Mouse (Mus musculus) brain, embryonic 14.5 days (tissue): ENCODE results near the gene Kpna1. TPM values are rescaled to one million over a fixed set of nuclear protein-coding genes. Genes with fewer than 3 reads are reported as not detected.
"Not testable (repeated sequence)": the region's sequence is repeated elsewhere in the genome, so short reads cannot be mapped to it uniquely, and the experiment has no call there.

Source experiments
- DNase-seq: peaks from one replicate; pipeline ENCODE4 v3.0.0-alpha.2; 2011; ENCODE audit warnings: low read depth
- CTCF ChIP-seq: fragments of 200-500 bp; IDR thresholded peaks from 2 replicates; pipeline ENCODE4 v1.5.1; 2012; ENCODE audit warnings: inconsistent platforms, mild to moderate bottlenecking, moderate library complexity, borderline replicate concordance; ENCODE audit not compliant: insufficient read depth, insufficient read length; ENCODE audit errors: extremely low read depth
- POLR2A ChIP-seq: fragments of 200-500 bp; IDR thresholded peaks from 2 replicates; pipeline ENCODE4 v1.6.1; 2012; ENCODE audit warnings: mild to moderate bottlenecking, inconsistent platforms, borderline replicate concordance; ENCODE audit not compliant: poor library complexity, insufficient read depth, insufficient read length, severe bottlenecking; ENCODE audit errors: extremely low read depth
- polyA plus RNA-seq: library from polyadenylated mRNA; depleted of rRNA; stranded (reverse); fragments of >200 nt; gene quantifications from 2 replicates; pipeline ENCODE4 v1.2.3, GENCODE M21; 2012

Gene Kpna1
- polyA plus RNA-seq, 1 experiment: 45.6 TPM

- TF ChIP-seq CTCF: no peak; the same call in 1 of the 2 replicates
- TF ChIP-seq POLR2A: no peak
These were observed 11.2 kb upstream of the Kpna1 start for GRCm38 (mm10) chr16:35967319-35967718.

GRCm38 (mm10) chr16:35968149-35968548, 10.4 kb upstream of the Kpna1 start:
- TF ChIP-seq CTCF (no peak), POLR2A (no peak)
- DNase-seq: no peak

More at GRCm38 (mm10) chr16:35967319-35967718, 11.2 kb upstream of the Kpna1 start:
- peak; percentile 23 for DNase-seq

- TF ChIP-seq POLR2A: no peak
- DNase-seq: no peak
These were observed 4.5 kb upstream of the Kpna1 start for GRCm38 (mm10) chr16:35974021-35974420.

- DNase-seq: peak; percentile 98
- TF ChIP-seq POLR2A: no peak
- TF ChIP-seq CTCF: no peak
These were observed 2.8 kb downstream of the Kpna1 start for GRCm38 (mm10) chr16:35981363-35981821.

GRCm38 (mm10) chr16:35982506-35982901, 4.0 kb downstream of the Kpna1 start:
- TF ChIP-seq POLR2A: no peak
- no peak for TF ChIP-seq CTCF
- DNase-seq: no peak

GRCm38 (mm10) chr16:35982902-35983516, 4.5 kb downstream of the Kpna1 start:
- DNase-seq: peak; percentile 97
- TF ChIP-seq CTCF: no peak
- peak; percentile 98 for TF ChIP-seq POLR2A

GRCm38 (mm10) chr16:35983517-35984101, 5.1 kb downstream of the Kpna1 start:
- DNase-seq: peak; percentile 76
- TF ChIP-seq CTCF (no peak), POLR2A (no peak)

- TF ChIP-seq CTCF (no peak), POLR2A (no peak)
- peak; percentile 0 for DNase-seq
These were observed 5.9 kb downstream of the Kpna1 start for GRCm38 (mm10) chr16:35984471-35984870.

- no peak for TF ChIP-seq CTCF
- TF ChIP-seq POLR2A: no peak
- no peak for DNase-seq
These were observed 9.4 kb downstream of the Kpna1 start for GRCm38 (mm10) chr16:35987930-35988329.

- TF ChIP-seq POLR2A (no peak), CTCF (no peak)
- no peak for DNase-seq
These were observed 13.8 kb downstream of the Kpna1 start for GRCm38 (mm10) chr16:35992391-35992790.

GRCm38 (mm10) chr16:35993316-35993715, 14.8 kb downstream of the Kpna1 start:
- peak; percentile 8 for DNase-seq
- no peak for TF ChIP-seq POLR2A
- TF ChIP-seq CTCF: no peak

- DNase-seq: not testable (repeated sequence)
These were observed 20.3 kb downstream of the Kpna1 start for GRCm38 (mm10) chr16:35998852-35999251.
